Mouse (Mus musculus): ENCODE data around the gene Derl2.

Gene Derl2

GRCm38 (mm10) chr11:70980751-70981510 is 38.7 kb downstream of the Derl2 start:
- DNase-seq, result no peak

- no peak for DNase-seq
Observed at GRCm38 (mm10) chr11:70980232-70980631, 39.4 kb downstream of the Derl2 start.

GRCm38 (mm10) chr11:70977293-70977692 is 42.3 kb downstream of the Derl2 start:
- no peak for DNase-seq

- no peak for DNase-seq
Observed at GRCm38 (mm10) chr11:70975193-70975592, 44.4 kb downstream of the Derl2 start.

- no peak for DNase-seq
Observed at GRCm38 (mm10) chr11:70973947-70974346, 45.7 kb downstream of the Derl2 start.

GRCm38 (mm10) chr11:70972586-70972985 is 47.1 kb downstream of the Derl2 start:
- DNase-seq, result no peak

GRCm38 (mm10) chr11:70970560-70971540 is 48.8 kb downstream of the Derl2 start:
- no peak for DNase-seq

- DNase-seq, result peak; percentile 86
Observed at GRCm38 (mm10) chr11:70969821-70970559, 49.7 kb downstream of the Derl2 start, which contains the start of the genes Nup88 and Rpain. Gene Nup88 (minus strand): TSS chr11:70969973. Gene Rpain (plus strand): TSS chr11:70970213.

- DNase-seq, result no peak
Observed at GRCm38 (mm10) chr11:70969271-70969794, 50.3 kb downstream of the Derl2 start.

- DNase-seq, result no peak
Observed at GRCm38 (mm10) chr11:70964222-70964907, 55.3 kb downstream of the Derl2 start.

GRCm38 (mm10) chr11:70960786-70961554 is 58.7 kb downstream of the Derl2 start:
- no peak for DNase-seq
